In genomic region chr15:84405759-84406158, GRCm38 (mm10) we compare ENCODE assay signal across 33 mouse cellular contexts. TPM values are rescaled to one million over a fixed set of nuclear protein-coding genes. Genes with fewer than 3 reads are reported as not detected.
"Had no signal": no experiment of that assay in that cellular context is flagged by ENCODE, and none has a peak within 500 bp of the region (broad histone marks: within the 10 kb centered on the region; RNA-seq: fewer than 3 reads in every experiment).

No protein-coding gene starts in this region.

- ATAC-seq: hindbrain, embryonic 16.5 days; hindbrain, postnatal 0 days; inflammation-experienced regulatory T-cells, adult 6 months; intestine, embryonic 15.5 days; intestine, embryonic 16.5 days; intestine, postnatal 0 days had no signal

- H3K27ac ChIP-seq: heart, embryonic 10.5 days; heart, embryonic 13.5 days; heart, embryonic 15.5 days; hindbrain, embryonic 12.5 days; hindbrain, embryonic 13.5 days; hindbrain, embryonic 15.5 days; hindbrain, postnatal 0 days; intestine, embryonic 15.5 days; kidney, embryonic 15.5 days; kidney, postnatal 0 days; layer of hippocampus, adult 2 months had no signal

- H3K9ac ChIP-seq: heart, embryonic 12.5 days; heart, embryonic 13.5 days; heart, embryonic 15.5 days; hindbrain, embryonic 12.5 days; hindbrain, embryonic 13.5 days; hindbrain, embryonic 15.5 days; intestine, embryonic 15.5 days; kidney, embryonic 15.5 days had no signal

- H3K4me3 ChIP-seq: heart, embryonic 10.5 days; heart, embryonic 12.5 days; heart, embryonic 13.5 days; heart, embryonic 15.5 days; hindbrain, embryonic 12.5 days; hindbrain, embryonic 13.5 days; hindbrain, embryonic 15.5 days; intestine, embryonic 15.5 days; kidney, embryonic 15.5 days; layer of hippocampus, adult 2 months had no signal

- H3K9me3 ChIP-seq: heart, embryonic 10.5 days; heart, embryonic 12.5 days; heart, embryonic 13.5 days; heart, embryonic 15.5 days; hindbrain, embryonic 12.5 days; hindbrain, embryonic 13.5 days; hindbrain, embryonic 15.5 days; intestine, embryonic 15.5 days; kidney, embryonic 15.5 days had no signal

- H3K27me3 ChIP-seq: hindbrain, embryonic 15.5 days; intestine, embryonic 15.5 days; kidney, embryonic 15.5 days had no signal

- H3K4me1 ChIP-seq: heart, embryonic 12.5 days; heart, embryonic 13.5 days; intestine, embryonic 15.5 days had no signal

- H3K4me2 ChIP-seq: heart, embryonic 11.5 days; heart, embryonic 12.5 days; heart, embryonic 13.5 days; heart, embryonic 15.5 days; hindbrain, embryonic 12.5 days; hindbrain, embryonic 13.5 days; hindbrain, embryonic 15.5 days; intestine, embryonic 15.5 days; kidney, embryonic 15.5 days had no signal

- H3K36me3 ChIP-seq: heart, embryonic 10.5 days; heart, embryonic 12.5 days; heart, embryonic 13.5 days; heart, embryonic 15.5 days; intestine, embryonic 15.5 days; kidney, embryonic 15.5 days had no signal

- DNase-seq: heart, postnatal 10 days; heart, postnatal 14 days; heart, postnatal 36 days; heart, postnatal 4 days; kidney, adult 11 months; kidney, adult 18-20 months; kidney, adult 2 months; kidney, adult 8-10 months; kidney, adult 9 months; kidney, postnatal 10 days; kidney, postnatal 14 days; kidney, postnatal 25 days; kidney, postnatal 36 days; kidney, postnatal 4 days; layer of hippocampus, adult 9-11 months; layer of hippocampus, postnatal 36 days had no signal

RNA-seq across cellular contexts. Expression of gene Shisal1, which starts 41.1 kb away (rescaled TPM):
- polyA plus RNA-seq: inflammation-experienced regulatory T-cells, adult 6 months had no signal
